Mouse (Mus musculus) kidney, embryonic 16.5 days (tissue): ENCODE data around the gene Fjx1. TPM values are rescaled to one million over a fixed set of nuclear protein-coding genes. Genes with fewer than 3 reads are reported as not detected.

Source experiments
- ATAC-seq: fragments of 200-750 bp; cut with Nextera tagmentation; 2 replicates; pipeline ENCODE4 v1.8.0; 2017; ENCODE audit warnings: moderate TSS enrichment; ENCODE audit not compliant: low FRiP score, low TSS enrichment
- H3K27ac ChIP-seq: fragments of 300-500 bp; sonication (generic); 2 replicates; pipeline ENCODE4 v1.5.1; 2014; ENCODE audit warnings: low read length
- H3K27me3 ChIP-seq: fragments of 300-500 bp; sonication (generic); 2 replicates; pipeline ENCODE4 v1.6.1; 2014; ENCODE audit warnings: low read length, control low read depth, mixed read lengths; ENCODE audit not compliant: insufficient read depth
- H3K36me3 ChIP-seq: fragments of 300-500 bp; sonication (generic); 2 replicates; pipeline ENCODE4 v1.6.1; 2014; ENCODE audit warnings: low read length, control low read depth, mixed read lengths; ENCODE audit not compliant: insufficient read depth
- H3K4me1 ChIP-seq: fragments of 300-500 bp; sonication (generic); 2 replicates; pipeline ENCODE4 v1.6.1; 2014; ENCODE audit warnings: low read length, control low read depth, mixed read lengths; ENCODE audit not compliant: insufficient read depth
- H3K4me2 ChIP-seq: fragments of 300-500 bp; sonication (generic); replicated peaks from 2 replicates; pipeline ENCODE4 v1.6.1; 2014; ENCODE audit warnings: low read depth, low read length
- H3K4me3 ChIP-seq: fragments of 300-500 bp; sonication (generic); 2 replicates; pipeline ENCODE4 v1.5.1; 2014; ENCODE audit warnings: mild to moderate bottlenecking, low read length
- H3K9ac ChIP-seq: fragments of 300-500 bp; sonication (generic); replicated peaks from 2 replicates; pipeline ENCODE4 v1.6.1; 2014; ENCODE audit warnings: low read length
- H3K9me3 ChIP-seq: fragments of 300-500 bp; sonication (generic); 2 replicates; pipeline ENCODE4 v1.6.1; 2016; ENCODE audit warnings: low read length, control low read depth
- WGBS: fragments of 180-500 bp; shearing (Covaris S2); extraction: QIAGEN DNeasy Blood & Tissue Kit; methylation state at CpG from one replicate; pipeline ENCODE4 v1.1.7; 2014; 5-methylcytosine and 5-hydroxymethylcytosine counted together
- polyA plus RNA-seq: library from polyadenylated mRNA; unstranded; fragments of >200 nt; fragmentation: Nextera tagmentation; extraction: Ambion mirVana; gene quantifications from 2 replicates; pipeline ENCODE4 v1.2.1, GENCODE M21; 2015

Fjx1 gene
- polyA plus RNA-seq, 1 experiment from 2014 or later, result 7.6 TPM

DNA sequence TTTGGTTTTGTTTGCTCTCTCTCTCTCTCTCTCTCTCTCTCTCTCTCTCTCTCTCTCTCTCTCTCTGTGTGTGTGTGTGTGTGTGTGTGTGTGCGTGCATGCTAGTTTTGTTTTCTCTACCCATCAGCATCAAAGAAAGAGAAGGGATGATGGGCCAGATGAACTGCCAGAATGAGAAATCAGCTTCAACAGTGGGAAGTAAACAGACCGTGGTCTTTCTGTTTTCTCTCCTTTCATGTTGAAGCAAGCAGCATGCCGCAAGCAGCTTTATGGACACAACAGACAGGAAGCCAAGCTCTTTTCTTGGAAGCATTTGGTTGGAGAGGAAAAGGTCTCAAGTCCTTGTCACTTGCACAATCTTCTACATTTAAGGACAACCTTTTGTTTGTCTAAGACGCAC is 21.2 kb downstream of the Fjx1 start:
- no peak overlapping the region for H3K4me3 ChIP-seq
- no peaks in the 10 kb centered on the region for H3K9me3 ChIP-seq
- no peak overlapping the region for H3K4me2 ChIP-seq
- H3K27ac ChIP-seq, result no peak overlapping the region
- WGBS, result 38% methylated on average over 4 of the region's 4 CpGs
- no peaks in the 10 kb centered on the region for H3K36me3 ChIP-seq
- no peaks in the 10 kb centered on the region for H3K27me3 ChIP-seq
- H3K9ac ChIP-seq, result no peak overlapping the region
- ATAC-seq, result no peak
- H3K4me1 ChIP-seq, result no peaks in the 10 kb centered on the region

DNA sequence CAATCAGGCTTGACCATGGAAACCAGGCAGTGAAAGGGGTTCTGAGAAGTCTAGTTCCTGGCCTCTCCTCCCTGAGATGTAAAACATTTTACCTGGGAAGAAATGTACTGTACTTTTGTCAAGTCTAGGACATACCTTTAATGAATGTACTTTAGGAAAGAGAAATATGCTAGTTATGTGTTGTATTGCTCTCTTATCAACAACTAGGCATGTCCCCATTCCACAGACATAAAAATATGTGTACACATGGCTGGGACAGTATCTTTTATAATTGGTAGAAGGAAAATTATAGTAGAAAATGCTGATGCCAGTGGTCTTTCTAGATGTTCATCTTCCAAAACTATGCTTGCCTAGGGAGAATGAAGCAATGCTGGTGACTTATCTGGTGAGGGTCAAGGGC is 24.3 kb downstream of the Fjx1 start:
- Histone ChIP-seq H3K4me3 (no peak overlapping the region), H3K36me3 (no peaks in the 10 kb centered on the region), H3K9ac (no peak overlapping the region), H3K27ac (no peak overlapping the region), H3K4me2 (no peak overlapping the region), H3K27me3 (no peaks in the 10 kb centered on the region), H3K4me1 (no peaks in the 10 kb centered on the region), H3K9me3 (no peaks in the 10 kb centered on the region)
- no peak for ATAC-seq

- no peak for ATAC-seq
- H3K9me3 ChIP-seq, result no peaks in the 10 kb centered on the region
- WGBS, result 34% methylated on average over 3 of the region's 3 CpGs
These were observed 25.9 kb downstream of the Fjx1 start for GRCm38 (mm10) chr2:102426434-102426833.

DNA sequence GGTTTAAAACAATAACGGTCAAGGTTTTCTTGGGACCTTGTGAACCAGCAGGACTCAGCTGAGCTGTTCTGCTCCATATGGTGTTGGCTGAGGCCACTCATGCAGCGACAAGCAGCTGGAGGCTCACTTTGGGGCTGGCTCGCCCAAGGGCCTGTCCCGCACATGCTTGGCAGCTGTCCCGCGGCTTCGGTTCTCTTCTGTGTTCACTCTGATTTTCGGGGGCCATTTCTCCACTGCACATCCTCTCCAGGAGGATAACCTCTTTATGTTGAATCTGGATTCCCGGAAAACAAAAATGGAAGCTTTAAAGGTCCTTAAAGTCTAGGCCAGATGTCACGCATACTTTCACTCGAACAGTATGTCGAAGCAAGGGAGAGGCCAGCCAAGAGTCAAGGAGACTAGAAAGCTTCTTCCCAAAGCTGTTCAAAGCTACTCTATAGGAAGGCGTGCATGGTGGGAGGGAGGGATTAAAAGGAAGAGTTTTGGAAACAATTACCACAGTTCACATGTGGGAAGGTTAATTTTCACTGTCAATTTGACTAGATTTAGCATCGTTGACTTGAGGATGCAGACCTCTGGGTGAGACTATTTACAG is 36.1 kb downstream of the Fjx1 start:
- Histone ChIP-seq H3K36me3 (no peaks in the 10 kb centered on the region), H3K4me2 (no peak overlapping the region), H3K27me3 (no peaks in the 10 kb centered on the region), H3K9me3 (no peaks in the 10 kb centered on the region), H3K9ac (no peak overlapping the region), H3K4me3 (no peak overlapping the region), H3K4me1 (no peaks in the 10 kb centered on the region), H3K27ac (no peak overlapping the region)
- ATAC-seq, result no peak
- 79% methylated on average over 14 of the region's 14 CpGs for WGBS

More at GRCm38 (mm10) chr2:102426434-102426833, 25.9 kb downstream of the Fjx1 start:
- Histone ChIP-seq H3K36me3 (no peaks in the 10 kb centered on the region), H3K4me2 (no peak overlapping the region), H3K27me3 (no peaks in the 10 kb centered on the region), H3K4me1 (no peaks in the 10 kb centered on the region), H3K27ac (no peak overlapping the region), H3K9ac (no peak overlapping the region), H3K4me3 (no peak overlapping the region)

- Histone ChIP-seq H3K4me2 (no peak overlapping the region), H3K4me3 (no peak overlapping the region), H3K36me3 (no peaks in the 10 kb centered on the region), H3K9me3 (no peaks in the 10 kb centered on the region), H3K27ac (no peak overlapping the region), H3K4me1 (peaks cover 10% of the 10 kb centered on the region), H3K9ac (no peak overlapping the region), H3K27me3 (no peaks in the 10 kb centered on the region)
- ATAC-seq, result no peak
- WGBS, result 88% methylated on average over 2 of the region's 2 CpGs
These were observed 39.6 kb downstream of the Fjx1 start for GRCm38 (mm10) chr2:102412738-102413137.

- H3K36me3 ChIP-seq, result no peaks in the 10 kb centered on the region
- no peaks in the 10 kb centered on the region for H3K9me3 ChIP-seq
- no peak overlapping the region for H3K4me2 ChIP-seq
- H3K9ac ChIP-seq, result no peak overlapping the region
- no peak for ATAC-seq
- H3K4me1 ChIP-seq, result peaks cover 27% of the 10 kb centered on the region
- H3K4me3 ChIP-seq, result no peak overlapping the region
- no peaks in the 10 kb centered on the region for H3K27me3 ChIP-seq
- no peak overlapping the region for H3K27ac ChIP-seq
- 48% methylated on average over 4 of the region's 4 CpGs for WGBS
These were observed 41.7 kb downstream of the Fjx1 start for GRCm38 (mm10) chr2:102410615-102411014.

DNA sequence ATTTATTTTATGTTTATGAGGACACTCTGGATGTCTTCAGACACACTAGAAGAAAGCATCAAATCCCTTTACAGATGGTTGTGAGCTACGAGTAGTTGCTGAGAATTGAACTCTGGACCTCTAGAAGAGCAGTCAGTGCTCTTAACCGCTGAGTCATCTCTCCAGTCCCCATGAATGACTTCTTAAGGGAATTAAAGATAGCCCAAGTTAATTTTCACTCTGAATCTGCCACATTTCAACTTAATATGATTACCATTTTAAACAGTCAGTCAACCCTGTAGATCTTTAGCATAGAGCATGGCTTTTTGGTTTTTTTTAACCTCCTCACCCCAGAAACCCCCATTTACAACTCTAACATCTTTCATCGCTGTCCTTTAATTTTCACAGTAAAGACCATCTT is 42.6 kb downstream of the Fjx1 start:
- no peak overlapping the region for H3K4me3 ChIP-seq
- H3K9me3 ChIP-seq, result no peaks in the 10 kb centered on the region
- H3K4me2 ChIP-seq, result no peak overlapping the region
- WGBS, result 82% methylated on average over 3 of the region's 3 CpGs
- no peak for ATAC-seq
- H3K36me3 ChIP-seq, result no peaks in the 10 kb centered on the region
- H3K4me1 ChIP-seq, result peaks cover 27% of the 10 kb centered on the region
- H3K9ac ChIP-seq, result no peak overlapping the region
- no peak overlapping the region for H3K27ac ChIP-seq
- no peaks in the 10 kb centered on the region for H3K27me3 ChIP-seq

- H3K9ac ChIP-seq, result no peak within 1 kb of the TSS
- peaks cover 27% of the 10 kb centered on the region for H3K4me1 ChIP-seq
- no peaks in the 10 kb centered on the region for H3K27me3 ChIP-seq
- no peaks in the 10 kb centered on the region for H3K9me3 ChIP-seq
- no peaks in the 10 kb centered on the region for H3K36me3 ChIP-seq
- peak; percentile 72; the same call in 1 of the 2 replicates for ATAC-seq
- H3K4me2 ChIP-seq, result peak within 1 kb of the TSS; percentile 31
- no peak within 1 kb of the TSS; the same call in 1 of the 2 replicates for H3K4me3 ChIP-seq
- 0 out of 2 replicates have a peak within 1 kb of the TSS, but pooled peaks have one; percentile 18 for H3K27ac ChIP-seq
- 26% methylated on average over 14 of the region's 14 CpGs for WGBS
These were observed 44.7 kb downstream of the Fjx1 start, which contains the start of gene Trim44 for GRCm38 (mm10) chr2:102407363-102408184. Gene Trim44, minus strand, starts transcription at chr2:102407828.

DNA sequence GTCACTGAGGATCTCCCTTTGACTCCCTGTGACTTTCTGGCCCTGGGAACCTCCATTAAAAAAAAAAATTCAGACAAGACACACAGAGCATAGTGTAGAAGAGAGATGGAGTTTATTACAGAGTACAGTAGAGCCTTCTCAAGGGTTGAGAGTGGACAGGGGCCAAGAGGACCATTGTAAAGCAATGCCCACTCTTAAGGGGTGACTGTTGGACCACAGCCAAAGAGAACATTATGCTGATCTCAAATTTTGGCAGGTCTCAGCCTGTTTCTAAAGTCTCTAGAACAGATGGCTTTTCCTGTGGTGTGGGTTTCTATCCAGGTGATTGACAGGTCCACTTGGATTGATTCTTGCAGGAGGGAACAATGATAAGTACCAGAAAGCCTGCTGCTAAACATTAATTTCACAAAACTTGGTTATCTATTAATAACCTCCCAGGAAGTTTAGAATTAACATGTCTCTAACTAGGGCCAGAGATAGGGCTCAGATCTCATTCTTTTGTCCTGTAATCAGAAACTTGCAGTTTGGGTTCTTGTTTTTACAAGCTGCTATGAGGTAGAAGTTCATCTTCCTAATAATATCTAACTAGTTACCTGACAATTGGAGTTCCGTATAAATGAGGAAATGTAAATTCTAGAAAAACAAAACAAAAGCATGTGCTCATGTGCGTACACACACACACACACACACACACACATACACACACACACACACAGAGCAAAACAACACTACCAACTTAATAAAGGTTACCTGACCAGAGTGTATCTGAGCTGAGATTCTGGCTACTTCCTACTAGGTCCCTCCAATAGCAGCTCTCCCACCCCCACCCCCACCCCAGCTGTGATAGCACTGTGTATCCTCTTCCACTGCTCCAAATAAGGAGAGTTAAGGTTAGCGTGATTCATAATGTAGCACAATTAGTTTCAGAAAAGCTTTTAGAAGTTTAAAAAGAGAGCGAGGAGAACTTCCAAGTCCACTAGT is 45.7 kb downstream of the Fjx1 start:
- WGBS, result 56% methylated on average over 4 of the region's 4 CpGs
- Histone ChIP-seq H3K4me3 (no peak overlapping the region), H3K4me2 (peak overlapping the region; percentile 31), H3K9me3 (no peaks in the 10 kb centered on the region), H3K36me3 (no peaks in the 10 kb centered on the region), H3K27ac (0 out of 2 replicates have a peak overlapping the region, but pooled peaks have one; percentile 18), H3K9ac (no peak overlapping the region), H3K4me1 (peaks cover 28% of the 10 kb centered on the region), H3K27me3 (no peaks in the 10 kb centered on the region)
- ATAC-seq, result 0 out of 2 replicates have a peak, but pooled peaks have one; percentile 53
